Mouse (Mus musculus) cerebellum, adult (tissue): ENCODE results near the gene Hook2.

Source experiments
- ATAC-seq: cut with Nextera tagmentation; 2 replicates; pipeline ENCODE4 v1.9.2; 2017; ENCODE audit warnings: mild to moderate bottlenecking, moderate library complexity, mixed read lengths; ENCODE audit not compliant: insufficient number of reproducible peaks, low FRiP score, low TSS enrichment

The Hook2 gene

DNA sequence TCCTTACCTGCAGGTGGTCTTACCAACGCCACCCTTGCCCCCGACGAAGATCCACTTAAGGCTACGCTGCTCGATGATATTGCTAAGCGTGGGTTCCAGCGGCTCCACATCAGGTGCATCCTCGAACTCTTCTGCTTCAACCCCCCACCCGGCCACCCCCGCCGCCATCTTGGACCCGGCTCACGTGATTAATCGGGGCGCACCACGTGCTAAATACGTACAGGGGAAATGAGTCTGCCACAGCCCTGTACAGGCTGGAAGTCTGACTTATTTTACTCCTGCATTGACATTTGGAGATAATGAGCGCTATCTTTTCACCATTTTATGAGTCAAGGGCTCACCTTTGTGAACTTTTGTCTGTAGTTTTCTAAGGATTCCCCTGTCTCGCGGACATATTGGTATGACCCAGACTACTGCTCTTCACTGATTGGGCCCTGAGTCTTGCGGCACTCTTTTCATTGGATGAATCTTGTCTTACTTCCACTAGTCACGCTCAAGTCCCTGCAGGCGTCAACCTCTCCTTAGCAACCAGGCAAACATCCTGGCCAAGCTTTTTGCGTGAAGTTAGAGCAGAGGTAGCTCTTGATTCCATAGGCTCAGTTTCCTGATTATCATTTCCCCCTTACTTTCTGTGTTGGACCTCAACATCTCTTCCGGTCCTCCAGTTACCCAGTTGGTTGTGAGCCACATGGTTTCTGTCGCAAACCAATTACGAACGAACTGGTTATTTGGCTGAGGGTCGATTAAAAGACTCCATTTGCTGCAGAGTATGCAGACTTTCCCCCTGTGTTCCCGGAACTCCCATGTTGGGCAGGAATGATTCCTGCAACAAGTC lies 34.9 kb downstream of the Hook2 start, which contains the start of gene Asna1:
Gene Asna1, minus strand, starts transcription at position 184 of the 835 bp plus-strand sequence.
- ATAC-seq: peak; percentile 89

DNA sequence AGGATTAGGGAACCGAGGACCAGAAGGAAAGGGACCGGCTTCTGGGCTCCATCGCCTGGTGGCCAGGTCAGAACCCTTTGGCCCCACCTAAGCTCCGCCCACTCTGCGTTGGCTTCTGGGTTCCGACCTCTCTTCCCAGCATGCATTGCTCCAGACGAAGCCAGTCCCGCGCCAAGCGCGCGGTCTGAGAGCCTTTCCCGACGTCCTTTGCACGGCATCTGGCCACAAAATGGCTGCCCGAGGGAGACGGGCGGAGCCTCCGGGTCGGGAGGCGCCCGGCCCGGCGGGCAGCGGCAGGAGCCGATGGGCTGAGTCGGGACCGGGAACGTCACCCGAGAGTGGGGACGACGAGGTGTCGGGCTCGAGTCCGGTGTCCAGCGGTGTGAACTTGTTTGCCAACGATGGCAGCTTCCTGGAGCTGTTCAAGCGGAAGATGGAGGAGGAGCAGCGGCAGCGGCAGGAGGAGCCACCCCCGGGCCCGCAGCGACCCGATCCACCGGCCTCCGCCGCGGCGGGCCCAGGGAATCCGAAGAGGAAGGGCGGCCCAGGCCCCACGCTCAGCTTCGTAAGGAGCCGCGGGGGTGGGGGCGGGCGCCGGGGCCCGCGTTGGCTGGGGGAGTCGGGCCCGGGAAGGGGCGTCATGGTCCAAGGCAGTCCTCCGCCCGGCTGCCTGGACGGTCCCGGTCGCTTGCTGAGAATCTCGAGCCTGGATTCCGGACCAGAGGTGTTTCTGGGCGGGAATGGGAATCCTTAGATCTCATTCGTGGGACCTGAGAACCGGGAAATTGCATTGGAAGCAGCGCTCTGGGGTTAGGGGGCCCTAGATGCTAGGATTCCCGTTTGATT lies 36.5 kb downstream of the Hook2 start, which contains the start of gene Trir:
Gene Trir, plus strand, starts transcription at position 154 of the 846 bp plus-strand sequence.
- ATAC-seq: peak; percentile 76

DNA sequence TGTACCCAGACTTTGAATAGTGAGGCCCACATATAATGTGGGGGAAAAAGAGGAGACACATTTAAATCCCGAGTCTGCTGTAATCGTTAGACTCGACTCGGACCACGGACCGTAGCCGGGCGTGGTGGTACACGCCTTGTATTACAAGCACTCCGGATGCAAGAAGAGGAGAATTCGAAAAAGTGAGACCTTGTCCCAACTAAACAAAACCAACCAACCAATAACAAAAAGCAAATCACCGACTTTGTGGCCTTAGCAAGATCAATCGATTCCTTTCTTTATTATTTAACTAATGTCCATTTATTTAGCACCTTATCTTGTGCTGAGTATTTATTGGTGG lies 37.1 kb downstream of the Hook2 start:
- ATAC-seq: no peak

DNA sequence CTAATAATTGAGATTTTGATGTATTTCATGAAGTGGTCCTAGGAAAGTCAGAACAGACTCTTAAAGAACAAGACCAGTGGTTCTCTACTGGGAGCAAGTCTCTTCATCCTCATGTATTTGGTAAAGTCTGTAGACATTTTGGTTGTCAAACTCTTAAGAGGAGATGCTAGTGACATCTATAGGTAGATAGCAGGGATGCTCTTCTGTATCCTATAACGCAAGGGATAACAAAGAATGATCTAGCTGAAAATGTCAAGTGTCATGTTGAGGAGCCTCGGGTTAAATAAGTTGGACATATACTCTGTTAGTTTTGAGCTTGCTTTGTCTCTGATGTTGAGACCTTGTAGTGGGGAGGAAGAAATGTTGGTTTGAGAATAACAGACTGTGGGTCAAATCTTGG lies 37.5 kb downstream of the Hook2 start:
- no peak for ATAC-seq

DNA sequence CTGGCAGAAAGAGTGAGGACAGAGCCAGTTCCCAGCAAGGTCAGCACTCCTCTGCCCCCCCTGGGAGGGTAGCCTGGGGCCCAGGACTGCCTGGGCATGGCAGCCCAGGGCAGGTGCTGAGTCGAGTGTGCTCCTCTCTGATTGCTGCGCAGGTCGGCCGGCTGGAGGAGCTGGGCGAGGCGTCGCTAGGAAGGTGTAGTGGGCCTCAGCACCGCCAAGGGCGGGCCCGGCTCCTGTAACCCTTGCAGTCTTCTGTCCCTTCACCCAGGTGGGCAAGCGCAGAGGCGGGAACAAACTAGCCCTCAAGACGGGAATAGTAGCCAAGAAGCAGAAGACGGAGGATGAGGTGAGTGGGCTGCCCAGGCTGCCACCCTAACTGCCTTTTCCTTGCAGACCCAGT lies 38.9 kb downstream of the Hook2 start:
- no peak for ATAC-seq

DNA sequence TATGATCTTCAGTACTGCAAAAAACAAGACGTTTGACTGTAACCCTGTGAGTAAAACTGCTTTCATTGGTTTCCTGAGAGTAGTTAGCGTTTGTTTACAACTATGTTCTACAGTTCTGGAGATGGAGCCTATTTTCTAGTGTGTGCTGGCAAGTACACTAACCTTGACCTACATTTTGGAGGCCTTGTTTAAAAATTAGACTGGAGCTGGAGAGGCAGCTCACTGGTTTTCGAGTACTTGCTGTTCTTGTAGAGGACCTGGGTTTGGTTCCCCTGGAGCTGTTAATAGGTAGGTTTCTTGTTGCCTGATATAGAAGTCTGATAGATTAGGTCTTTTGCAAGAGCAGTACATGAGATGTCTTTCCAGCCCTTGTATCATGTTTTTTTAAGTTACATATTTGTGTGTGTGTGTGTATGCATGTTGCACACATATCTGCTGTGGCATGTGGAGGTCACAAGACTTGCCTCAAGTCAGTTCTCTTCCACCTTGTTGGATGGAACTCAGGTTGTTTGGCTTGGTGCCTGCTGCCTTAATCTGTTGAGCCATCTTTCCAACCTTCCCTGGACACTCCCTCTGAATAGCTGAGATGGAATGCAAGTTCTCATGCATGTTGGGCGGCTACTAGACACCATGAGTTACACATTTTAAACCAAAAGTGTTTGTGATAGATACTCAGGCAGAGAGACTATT lies 42.4 kb downstream of the Hook2 start:
- ATAC-seq: no peak

DNA sequence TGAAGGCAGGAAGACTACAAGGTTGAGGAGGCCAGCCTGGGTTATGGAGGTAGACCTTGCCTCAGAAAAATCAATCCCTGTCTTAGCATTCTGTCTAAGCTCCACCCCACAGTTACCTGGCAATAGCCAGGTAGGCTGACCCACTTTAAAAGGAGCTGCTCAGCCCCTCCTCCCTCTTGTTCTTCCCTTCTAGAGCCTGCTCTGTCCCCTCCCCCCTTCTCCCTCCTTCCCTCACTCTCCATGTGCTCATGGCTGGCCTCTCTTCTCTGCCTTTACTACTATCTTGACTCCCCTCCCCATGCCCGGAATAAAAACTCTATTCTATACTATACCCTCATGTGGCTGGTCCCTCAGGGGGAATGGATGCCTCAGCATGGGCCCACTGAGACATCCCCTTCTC lies 43.5 kb downstream of the Hook2 start:
- no peak for ATAC-seq

GRCm38 (mm10) chr8:85034764-85035163 lies 44.4 kb downstream of the Hook2 start:
- ATAC-seq: no peak

- ATAC-seq: no peak
Observed at GRCm38 (mm10) chr8:85035165-85035727, 44.8 kb downstream of the Hook2 start.

- ATAC-seq: no peak
Observed at GRCm38 (mm10) chr8:85035728-85036310, 45.4 kb downstream of the Hook2 start.

GRCm38 (mm10) chr8:85036381-85036717 lies 45.9 kb downstream of the Hook2 start:
- peak; percentile 28; the same call in 1 of the 2 replicates for ATAC-seq

DNA sequence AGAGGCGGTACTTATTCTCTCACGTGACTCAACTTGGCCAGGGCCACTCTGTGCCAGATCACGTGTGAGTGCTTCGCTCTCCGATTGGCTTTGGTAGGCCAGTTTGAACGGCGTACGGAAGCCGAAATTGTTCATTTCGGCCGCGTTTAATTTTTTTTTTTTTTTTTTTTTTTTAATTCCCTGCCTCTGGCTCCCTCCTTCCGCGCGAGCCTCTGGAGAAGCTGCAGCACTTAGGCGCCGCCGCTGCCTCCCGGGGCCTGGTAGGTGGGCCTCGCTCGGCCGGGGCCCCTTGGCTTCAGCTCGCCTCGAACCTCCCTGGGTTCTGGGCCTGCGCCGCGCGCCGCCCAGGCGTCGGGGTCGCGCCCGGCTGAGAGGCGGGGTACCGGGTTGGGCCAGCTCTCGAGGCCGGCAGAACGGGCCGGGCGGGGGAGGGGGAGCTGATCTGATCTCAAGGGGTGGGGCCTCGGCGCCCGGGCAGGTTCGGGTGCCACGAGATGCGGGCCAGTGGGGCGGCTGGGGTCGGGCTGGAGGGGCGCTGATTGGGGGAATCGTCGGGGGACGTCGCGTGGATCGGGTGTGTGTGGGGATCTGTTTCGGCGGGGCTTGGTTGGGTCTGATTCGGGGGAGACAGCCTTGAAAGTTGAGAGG lies 46.4 kb downstream of the Hook2 start, which contains the start of gene Tnpo2:
Gene Tnpo2, plus strand, starts transcription at position 198 of the 648 bp plus-strand sequence.
- peak; percentile 64 for ATAC-seq

- ATAC-seq: peak; percentile 11; the same call in 1 of the 2 replicates
Observed at GRCm38 (mm10) chr8:85037366-85037680, 46.9 kb downstream of the Hook2 start.

GRCm38 (mm10) chr8:85037681-85038531 lies 47.5 kb downstream of the Hook2 start:
- ATAC-seq: no peak

GRCm38 (mm10) chr8:85043619-85044018 lies 53.2 kb downstream of the Hook2 start:
- ATAC-seq: no peak
